Mouse (Mus musculus) 416B (cell line): ENCODE measurements at regions not wholly inside any gene's neighbourhood (a gene's known extent, or its start where the extent isn't known, plus 50 kb on each side); places are given as distances from the start of the nearest gene placed in this dataset.

Experiments
- DNase-seq: peaks from one replicate; pipeline ENCODE4 v3.0.0; 2011; ENCODE audit warnings: low read depth

- no peak for DNase-seq
Observed at GRCm38 (mm10) chr12:48705963-48706362, 676.5 kb upstream of the Foxg1 start.

- DNase-seq, result no peak
Observed at GRCm38 (mm10) chr12:48713646-48714045, 668.8 kb upstream of the Foxg1 start.

- DNase-seq, result no peak
Observed at GRCm38 (mm10) chr12:48729851-48730250, 652.6 kb upstream of the Foxg1 start.

- no peak for DNase-seq
Observed at GRCm38 (mm10) chr12:48758805-48759396, 623.6 kb upstream of the Foxg1 start.
